In genomic region chr14:27428973-27429711, GRCm38 (mm10) we compare ENCODE assay signal across 8 mouse cellular contexts. TPM values are rescaled to one million over a fixed set of nuclear protein-coding genes. Genes with fewer than 3 reads are reported as not detected.
A peak's percentile ranks its signal among the peaks of the same experiment; 100 is the strongest.
DNase-seq lines count a peak whose midpoint lies in the region; ATAC-seq and TF ChIP-seq lines count a peak whose summit lies in the region.

No protein-coding gene starts in this region.

- under 1% methylated on average over 67 of the region's 78 CpGs for WGBS in forebrain, embryonic 12.5 days
- WGBS in large intestine, adult 2 months, result under 1% methylated on average over 77 of the region's 78 CpGs
- under 1% methylated on average over 76 of the region's 78 CpGs for WGBS in lung, adult 2 months

- H3K36me3 ChIP-seq in E14TG2a.4 (ENCODE audit: insufficient read depth, low read length), result peaks cover 77% of the 10 kb centered on the region
- H3K36me3 ChIP-seq in forebrain, embryonic 12.5 days (replicated peaks), result peaks cover 18% of the 10 kb centered on the region

- intact Hi-C loops in heart, postnatal 10 days (cut with DNase I), result loop anchor here (10.0 kb wide), 1 partner anchor 384 kb away; no protein-coding TSS in a partner anchor

- ATAC-seq in forebrain, embryonic 12.5 days (ENCODE audit: low FRiP score), result peak; percentile 88
- ATAC-seq in neutrophil, adult 5-6 weeks (ENCODE audit: extremely low read depth, insufficient number of reproducible peaks, low FRiP score, poor library complexity, severe bottlenecking), result peak; percentile 65

- H3K4me1 ChIP-seq in E14TG2a.4 (replicated peaks; ENCODE audit: low read depth, low read length), result peaks cover 54% of the 10 kb centered on the region
- peaks cover 3% of the 10 kb centered on the region for H3K4me1 ChIP-seq in forebrain, embryonic 12.5 days
- H3K4me1 ChIP-seq in lung, adult 2 months (ENCODE audit: control insufficient read depth, insufficient read depth, low read length), result peaks cover 2% of the 10 kb centered on the region; the same call in 1 of the 2 replicates

- H3K27ac ChIP-seq in forebrain, embryonic 12.5 days, result peak overlapping the region; percentile 97

- H3K4me2 ChIP-seq in forebrain, embryonic 12.5 days, result peak overlapping the region; percentile 69

- H3K9me3 ChIP-seq in E14TG2a.4 (ENCODE audit: low read length), result peaks cover 7% of the 10 kb centered on the region
- H3K9me3 ChIP-seq in forebrain, embryonic 12.5 days, result peaks cover 19% of the 10 kb centered on the region

- TF ChIP-seq CTCF in E14TG2a.4 (conservative IDR thresholded peaks at IDR 0.05; ENCODE audit: low read length), result no peak
- TF ChIP-seq CTCF in lung, adult 2 months (IDR thresholded peaks at IDR 0.05; ENCODE audit: insufficient read depth, low read length), result no peak

- TF ChIP-seq POLR2A in lung, adult 2 months (IDR thresholded peaks at IDR 0.05; ENCODE audit: borderline replicate concordance, extremely low read depth, low read depth, low read length), result peak; percentile 51; the same call in 1 of the 2 replicates

- no peaks in the 10 kb centered on the region for H3K27me3 ChIP-seq in E14TG2a.4 (ENCODE audit: insufficient read depth, low read length)
- 0 out of 2 replicates have a peak, but pooled peaks cover 4% of the 10 kb centered on the region for H3K27me3 ChIP-seq in forebrain, embryonic 12.5 days

- H3K9ac ChIP-seq in forebrain, embryonic 12.5 days, result peak overlapping the region; percentile 82

- H3K4me3 ChIP-seq in E14TG2a.4 (replicated peaks; ENCODE audit: low read length), result peak overlapping the region; percentile 94
- H3K4me3 ChIP-seq in forebrain, embryonic 12.5 days (replicated peaks), result peak overlapping the region; percentile 69
- peak overlapping the region; percentile 73 for H3K4me3 ChIP-seq in lung, adult 2 months (replicated peaks; ENCODE audit: extremely low read depth, low read depth, low read length)

- peak; percentile 47 for DNase-seq in c-Kit-positive CD71-positive TER-119-negative erythroid progenitor cells, embryonic 14.5 days (ENCODE audit: low read depth)
- DNase-seq in heart, postnatal 10 days, result peak; percentile 87 to 89
- peak; percentile 39 for DNase-seq in large intestine, adult 2 months (ENCODE audit: low read depth, low spot score)
- peak; percentile 82 for DNase-seq in lung, adult 2 months
- DNase-seq in thymus, adult 18-20 months, result peak; percentile 69 to 78

RNA-seq across cellular contexts. Expression of gene Fam208a, which starts 0.5 kb away (rescaled TPM):
- polyA plus RNA-seq in forebrain, embryonic 12.5 days (2016; fragmentation: Nextera tagmentation; extraction: Ambion mirVana), result 17.8 and 21.6 TPM in 2 replicates
- total RNA-seq in heart, postnatal 10 days (2021), result 10 to 100 TPM; 13.2 to 15.4 TPM
- polyA plus RNA-seq in large intestine, adult 2 months (2012; rRNA removed), result 4.4 and 4.8 TPM in 2 replicates
- 5.4 and 10.1 TPM in 2 replicates for polyA plus RNA-seq in lung, adult 2 months (2012; rRNA removed)
- total RNA-seq in neutrophil, adult 5-6 weeks (2017), result 89.9 and 91.2 TPM in 2 replicates

Comparison
In these comparisons a context has a peak if more than half of its experiments do, and no peak if none do; other contexts are left out.
1. Peak in every context shown above with its lines: DNase-seq, ATAC-seq, H3K4me3 ChIP-seq and H3K27ac ChIP-seq.